Mouse (Mus musculus) left cerebral cortex, postnatal 10 days (tissue): ENCODE results near the gene Spop. TPM values are rescaled to one million over a fixed set of nuclear protein-coding genes. Genes with fewer than 3 reads are reported as not detected.

Experiments
- DNase-seq, 2 experiments: peaks; one replicate each; pipeline ENCODE4 v3.0.0; 2021 to 2022; ENCODE audit warnings: low spot score in 2 of 2, mixed read lengths in 1 of 2; ENCODE audit errors: extremely low spot score in 1 of 2
- intact Hi-C: fragments of 180-260 bp; cut with DNase I; formaldehyde crosslinking; loops from one replicate; pipeline ENCODE4 v1.15.1; 2025
- total RNA-seq, 2 experiments: library from RNA; stranded (reverse); gene quantifications; 2 replicates each; pipeline ENCODE4 v1.2.3; 2021

Gene Spop
- 100 to 1,000 TPM; 140 to 143 TPM for total RNA-seq

GRCm38 (mm10) chr11:95413641-95414535, at the start of gene Spop:
Gene Spop (plus strand): TSS chr11:95414080.
- intact Hi-C loops: no loop called here
- peak; percentile 80 to 94 for DNase-seq

GRCm38 (mm10) chr11:95364388-95364787, 49.5 kb upstream of the Spop start:
- intact Hi-C loops: no loop called here
- no peak for DNase-seq

- intact Hi-C loops: no loop called here
- peak; percentile 52 to 86 for DNase-seq
These were observed 48.3 kb upstream of the Spop start for GRCm38 (mm10) chr11:95365596-95365995.

- intact Hi-C loops: no loop called here
- DNase-seq: no peak
These were observed 47.5 kb upstream of the Spop start for GRCm38 (mm10) chr11:95366280-95366897.

- DNase-seq: no peak
- intact Hi-C loops: no loop called here
These were observed 46.7 kb upstream of the Spop start for GRCm38 (mm10) chr11:95367011-95367735.

GRCm38 (mm10) chr11:95368231-95368823, 45.6 kb upstream of the Spop start:
- intact Hi-C loops: no loop called here
- DNase-seq: no peak

DNA sequence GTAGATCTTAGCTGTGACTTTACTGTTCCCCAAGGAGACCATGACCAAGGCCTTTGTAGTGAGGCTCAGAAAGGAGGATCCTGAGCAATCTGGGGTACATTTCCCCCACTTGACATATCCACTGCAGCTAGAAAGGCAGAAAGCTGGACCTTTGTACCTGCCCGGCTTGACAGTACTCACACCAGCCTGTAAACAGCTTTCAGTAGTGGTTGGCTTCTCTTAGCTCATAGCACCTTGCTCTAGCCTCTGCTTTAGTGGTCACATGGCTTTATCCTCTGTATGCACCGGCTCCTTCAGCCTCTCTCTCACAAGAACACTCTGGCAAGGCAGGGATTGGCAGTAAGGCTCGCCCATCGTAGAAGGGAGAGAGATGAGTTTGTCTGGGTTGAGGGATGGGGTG, 45.0 kb upstream of the Spop start:
- intact Hi-C loops: no loop called here
- DNase-seq: no peak

- intact Hi-C loops: no loop called here
- peak in 1 of 2 experiments; percentile 83 for DNase-seq
These were observed 43.7 kb upstream of the Spop start for GRCm38 (mm10) chr11:95369964-95370890.

DNA sequence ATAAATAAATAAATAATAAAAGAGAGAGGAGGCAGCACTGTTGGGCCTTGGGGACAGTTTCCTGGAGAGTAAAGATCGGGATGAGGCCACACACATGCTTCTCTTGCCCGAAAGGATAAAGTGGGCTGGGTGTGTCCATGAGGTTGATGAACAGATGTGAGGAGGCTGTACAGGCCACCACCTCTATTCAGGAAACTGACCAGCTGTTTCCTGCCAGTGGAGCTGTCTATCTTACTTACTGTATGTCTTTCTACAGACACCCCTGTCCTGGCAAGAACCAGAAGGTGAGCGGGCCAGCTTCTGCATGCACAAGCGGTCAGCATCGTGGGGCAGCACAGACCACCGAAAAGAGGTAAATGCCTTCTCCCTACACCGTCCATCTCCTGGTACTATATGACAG, 42.7 kb upstream of the Spop start:
- intact Hi-C loops: no loop called here
- no peak for DNase-seq

- no peak for DNase-seq
- intact Hi-C loops: no loop called here
These were observed 35.0 kb upstream of the Spop start for GRCm38 (mm10) chr11:95378926-95379325.

GRCm38 (mm10) chr11:95379552-95379951, 34.3 kb upstream of the Spop start:
- no peak for DNase-seq
- intact Hi-C loops: no loop called here

DNA sequence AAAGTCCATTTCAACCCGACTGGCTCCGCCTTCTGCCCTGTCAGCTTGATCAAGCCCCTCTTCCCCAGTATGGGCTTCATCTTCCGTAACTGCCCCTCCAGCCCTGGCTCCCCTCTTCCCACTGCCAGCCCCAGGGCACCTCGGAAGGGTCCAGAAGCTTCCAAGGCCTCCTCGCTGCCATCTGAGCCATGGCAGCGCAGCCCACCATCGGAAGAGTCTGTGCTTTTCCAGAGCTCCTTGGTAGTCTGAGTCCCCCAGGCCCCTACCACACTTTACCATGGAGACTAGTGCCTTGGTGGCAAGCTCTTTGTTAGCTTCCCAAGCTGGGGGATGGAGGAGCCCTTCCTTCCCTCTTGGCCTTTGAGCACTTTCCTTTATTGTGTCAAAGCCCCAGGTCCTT, 33.2 kb upstream of the Spop start:
- intact Hi-C loops: loop anchor here (5.0 to 10.0 kb wide), 2 partner anchors 68 to 264 kb away; partner anchors contain the start of gene Kat7
- DNase-seq: no peak

- DNase-seq: no peak
- intact Hi-C loops: loop anchor here (5.0 to 10.0 kb wide), 2 partner anchors 69 to 264 kb away; partner anchors contain the start of gene Kat7
These were observed 32.7 kb upstream of the Spop start for GRCm38 (mm10) chr11:95381146-95381545.

- DNase-seq: no peak
- intact Hi-C loops: loop anchor here (5.0 to 10.0 kb wide), 2 partner anchors 71 to 261 kb away; partner anchors contain the start of gene Kat7
These were observed 30.4 kb upstream of the Spop start for GRCm38 (mm10) chr11:95383331-95383986.

DNA sequence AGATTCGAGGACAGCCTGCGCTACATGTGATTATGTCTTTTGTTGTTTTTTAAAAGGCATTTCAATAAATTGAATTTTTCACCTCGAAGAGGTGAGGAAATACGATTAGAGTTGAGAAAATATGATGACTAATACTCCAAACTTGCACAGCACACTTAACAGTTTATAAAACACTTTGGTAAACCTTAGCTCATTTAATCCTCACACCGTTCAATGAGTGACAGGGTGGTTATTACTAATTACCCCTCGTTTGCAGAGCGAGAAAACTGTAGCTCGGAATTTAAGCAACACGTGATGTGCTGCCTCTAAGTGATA, 29.9 kb upstream of the Spop start:
- DNase-seq: no peak
- intact Hi-C loops: loop anchor here (1.0 to 10.0 kb wide), 3 partner anchors 72 to 261 kb away; partner anchors contain the start of gene Kat7

DNA sequence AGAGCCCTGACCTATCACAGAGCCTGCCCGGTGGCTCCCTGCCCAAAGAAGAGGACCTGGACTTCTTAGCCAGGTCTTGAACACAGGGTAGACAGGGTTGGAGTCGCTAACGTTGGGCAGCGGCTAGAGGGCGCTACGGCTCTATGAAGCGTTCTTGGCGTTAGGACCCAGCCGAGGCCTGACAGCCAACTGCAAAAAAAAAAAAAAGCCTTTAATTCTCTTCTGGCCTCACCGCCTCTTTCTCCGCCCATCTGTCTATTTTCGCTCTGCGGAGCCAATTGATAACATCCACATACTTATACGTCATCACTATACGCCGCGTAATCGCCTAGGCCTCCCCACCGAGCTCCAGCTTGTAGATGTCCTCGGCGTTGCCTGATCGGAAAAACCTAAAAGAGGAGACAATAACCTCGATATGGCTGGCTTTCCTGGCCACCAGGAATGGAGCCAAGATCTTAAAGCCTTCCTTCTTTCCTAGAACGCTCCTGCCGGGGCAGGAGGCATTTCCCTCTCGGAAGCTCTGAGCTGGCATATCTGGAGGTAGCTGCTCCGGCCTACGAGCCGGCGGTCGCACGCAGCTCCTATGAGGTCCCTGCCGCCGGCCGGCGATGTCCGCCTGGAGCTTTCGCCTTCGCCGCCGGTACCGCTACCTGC, 29.4 kb upstream of the Spop start, which contains the start of gene Slc35b1:
Gene Slc35b1 (plus strand): TSS at position 374 of the 654 bp plus-strand sequence.
- DNase-seq: peak; percentile 93 to 97
- intact Hi-C loops: loop anchor here (1.0 to 10.0 kb wide), 3 partner anchors 72 to 260 kb away; partner anchors contain the start of gene Kat7

- no peak for DNase-seq
- intact Hi-C loops: loop anchor here (1.0 to 10.0 kb wide), 3 partner anchors 73 to 260 kb away; partner anchors contain the start of gene Kat7
These were observed 28.9 kb upstream of the Spop start for GRCm38 (mm10) chr11:95384973-95385320.
